Mouse (Mus musculus) Patski (cell line): ENCODE results near the gene Brd2. TPM values are rescaled to one million over a fixed set of nuclear protein-coding genes. Genes with fewer than 3 reads are reported as not detected.
A peak's percentile ranks its signal among the peaks of the same experiment; 100 is the strongest.

Experiments used
- ATAC-seq: fragments of 100-300 bp; one replicate; pipeline ENCODE4 v1.8.0; 2021
- CTCF ChIA-PET: fragments of 350-600 bp; sonication (Branson Sonifier 250); formaldehyde crosslinking; loops from one replicate; lab custom pipeline; 2022; ENCODE audit warnings: inconsistent platforms; lab: Charles Lee
- POLR2A ChIA-PET: fragments of 350-600 bp; sonication (Branson Sonifier 250); formaldehyde crosslinking; loops from one replicate; lab custom pipeline; 2022; ENCODE audit warnings: antibody characterized with exemption, inconsistent platforms; lab: Charles Lee
- DNase-seq: peaks from one replicate; pipeline ENCODE4 v3.0.0-alpha.2; 2011; ENCODE audit warnings: low read depth, low spot score
- H3K27me3 ChIP-seq: fragments of 371-371 bp; one replicate; pipeline ENCODE4 v1.5.1; 2021
- CTCF ChIP-seq: fragments of 100-300 bp; IDR thresholded peaks from one replicate; pipeline ENCODE4 v1.5.1; 2021
- in situ Hi-C: fragments of 300-500 bp; cut with MboI; formaldehyde crosslinking; loops from 3 replicates; pipeline ENCODE4 v1.11.1; 2018; ENCODE audit warnings: low pct_unique_long_range_greater_than_20kb, mixed read lengths
- polyA plus RNA-seq: library from polyadenylated mRNA; unstranded; gene quantifications from one replicate; pipeline ENCODE4 v1.2.3, GENCODE M21; 2021

The Brd2 gene
- polyA plus RNA-seq, 1 experiment from 2014 or later, result 239 TPM

GRCm38 (mm10) chr17:34133289-34133688 lies 10.9 kb upstream of the Brd2 start:
- no peaks in the 10 kb centered on the region for H3K27me3 ChIP-seq
- peak; percentile 92 for TF ChIP-seq CTCF
- in situ Hi-C loops, result no loop called here
- POLR2A ChIA-PET, result interaction anchor here (3.7 kb wide), 1 partner anchor 14 kb away, joined by 19 read pairs; the partner anchor contains the start of gene H2-DMa
- CTCF ChIA-PET, result interaction anchor here (0.9 to 7.3 kb wide), 5 partner anchors 8 to 36 kb away, joined by 3 to 115 read pairs (median 33); partner anchors contain the start of gene H2-DMa
- peak; percentile 79 for ATAC-seq
- no peak for DNase-seq

GRCm38 (mm10) chr17:34131911-34132310 lies 9.5 kb upstream of the Brd2 start:
- ChIA-PET POLR2A (interaction anchor here (0.8 to 1.3 kb wide), 4 partner anchors 10 to 33 kb away, joined by 3 to 4 read pairs (median 4); no protein-coding TSS in a partner anchor), CTCF (no interaction called here)
- in situ Hi-C loops, result no loop called here
- DNase-seq (no peak), ATAC-seq (no peak)
- H3K27me3 ChIP-seq, result no peaks in the 10 kb centered on the region
- TF ChIP-seq CTCF, result no peak

- POLR2A ChIA-PET, result interaction anchor here (0.6 to 3.0 kb wide), 4 partner anchors 9 to 1387 kb away, joined by 3 to 14 read pairs (median 5); partner anchors contain the start of gene H2-DMa
- in situ Hi-C loops, result no loop called here
- CTCF ChIA-PET, result interaction anchor here (1.2 to 1.3 kb wide), 2 partner anchors 29 to 40 kb away, joined by 3 to 4 read pairs; no protein-coding TSS in a partner anchor
These were observed 7.9 kb upstream of the Brd2 start for GRCm38 (mm10) chr17:34130073-34130947.

GRCm38 (mm10) chr17:34128944-34129791 lies 6.7 kb upstream of the Brd2 start:
- ATAC-seq (no peak), DNase-seq (no peak)
- H3K27me3 ChIP-seq, result no peaks in the 10 kb centered on the region
- in situ Hi-C loops, result no loop called here
- ChIA-PET POLR2A (interaction anchor here (1.2 to 3.0 kb wide), 2 partner anchors 8 to 9 kb away, joined by 5 to 14 read pairs; partner anchors contain the start of gene H2-DMa), CTCF (interaction anchor here (1.2 to 1.3 kb wide), 2 partner anchors 28 to 42 kb away, joined by 3 to 4 read pairs; no protein-coding TSS in a partner anchor)
- no peak for TF ChIP-seq CTCF

More at GRCm38 (mm10) chr17:34130073-34130947, 7.9 kb upstream of the Brd2 start:
- no peak for TF ChIP-seq CTCF
- no peak for ATAC-seq
- H3K27me3 ChIP-seq, result no peaks in the 10 kb centered on the region
- no peak for DNase-seq

GRCm38 (mm10) chr17:34128264-34128937 lies 6.0 kb upstream of the Brd2 start:
- in situ Hi-C loops, result no loop called here
- DNase-seq (no peak), ATAC-seq (no peak)
- ChIA-PET CTCF (no interaction called here), POLR2A (interaction anchor here (3.0 kb wide), 1 partner anchor 8 kb away, joined by 14 read pairs; the partner anchor contains the start of gene H2-DMa)
- TF ChIP-seq CTCF, result no peak
- no peaks in the 10 kb centered on the region for H3K27me3 ChIP-seq

- in situ Hi-C loops, result no loop called here
- DNase-seq (no peak), ATAC-seq (no peak)
- no peaks in the 10 kb centered on the region for H3K27me3 ChIP-seq
- ChIA-PET POLR2A (interaction anchor here (3.0 kb wide), 1 partner anchor 8 kb away, joined by 14 read pairs; the partner anchor contains the start of gene H2-DMa), CTCF (no interaction called here)
- TF ChIP-seq CTCF, result no peak
These were observed 5.0 kb upstream of the Brd2 start for GRCm38 (mm10) chr17:34127475-34127874.

- DNase-seq (no peak), ATAC-seq (no peak)
- no peaks in the 10 kb centered on the region for H3K27me3 ChIP-seq
- in situ Hi-C loops, result no loop called here
- ChIA-PET POLR2A (no interaction called here), CTCF (interaction anchor here (4.4 kb wide), 1 partner anchor 8 kb away, joined by 33 read pairs; no protein-coding TSS in a partner anchor)
- TF ChIP-seq CTCF, result no peak
These were observed 4.5 kb upstream of the Brd2 start for GRCm38 (mm10) chr17:34126826-34127420.

- CTCF ChIA-PET, result interaction anchor here (1.0 to 4.4 kb wide), 3 partner anchors 8 to 41 kb away, joined by 3 to 33 read pairs (median 5); no protein-coding TSS in a partner anchor
- in situ Hi-C loops, result loop anchor here (25.0 kb wide), 1 partner anchor 1788 kb away; the partner anchor contains the start of genes Atat1, Mrps18b and Ppp1r10
- TF ChIP-seq CTCF, result no peak
- DNase-seq (no peak), ATAC-seq (no peak)
- POLR2A ChIA-PET, result interaction anchor here (1.0 kb wide), 1 partner anchor 13 kb away, joined by 4 read pairs; no protein-coding TSS in a partner anchor
- H3K27me3 ChIP-seq, result no peaks in the 10 kb centered on the region
These were observed 2.2 kb upstream of the Brd2 start for GRCm38 (mm10) chr17:34124649-34125048.

- POLR2A ChIA-PET, result interaction anchor here (0.8 kb wide), 1 partner anchor 12 kb away, joined by 3 read pairs; no protein-coding TSS in a partner anchor
- in situ Hi-C loops, result loop anchor here (25.0 kb wide), 1 partner anchor 1789 kb away; the partner anchor contains the start of genes Atat1, Mrps18b and Ppp1r10
These were observed 1.1 kb upstream of the Brd2 start for GRCm38 (mm10) chr17:34123518-34123917.

More at GRCm38 (mm10) chr17:34123518-34123917, 1.1 kb upstream of the Brd2 start:
- H3K27me3 ChIP-seq, result no peaks in the 10 kb centered on the region
- no peak for TF ChIP-seq CTCF
- peak; percentile 58 for DNase-seq
- no peak for ATAC-seq
- CTCF ChIA-PET, result interaction anchor here (1.1 to 4.4 kb wide), 2 partner anchors 11 to 12 kb away, joined by 3 to 33 read pairs; no protein-coding TSS in a partner anchor
